Mouse (Mus musculus): ENCODE measurements around the gene Apopt1. TPM values are rescaled to one million over a fixed set of nuclear protein-coding genes. Genes with fewer than 3 reads are reported as not detected.
"Not testable (repeated sequence)": the region's sequence is repeated elsewhere in the genome, so short reads cannot be mapped to it uniquely, and the experiment has no call there.

Apopt1 gene
- polyA plus RNA-seq, 1 experiment from 2014 or later = 55.4 TPM

GRCm38 (mm10) chr12:111705186-111705973 is 7.7 kb upstream of the Apopt1 start:
- no peak for DNase-seq (ENCODE audit: low spot score)
- ATAC-seq (replicated peaks; ENCODE audit: low FRiP score) = no peak
- no peak overlapping the region for H3K4me3 ChIP-seq (ENCODE audit: low read depth, low read length)
- H3K27me3 ChIP-seq (ENCODE audit: control insufficient read depth, insufficient read depth, low read length) = no peaks in the 10 kb centered on the region
- WGBS = 85% methylated on average over 15 of the region's 15 CpGs
- H3K9ac ChIP-seq (ENCODE audit: low read length) = no peak overlapping the region
- 0 out of 2 replicates have a peak, but pooled peaks cover 7% of the 10 kb centered on the region for H3K4me1 ChIP-seq (replicated peaks; ENCODE audit: control insufficient read depth, insufficient read depth, low read length)
- H3K36me3 ChIP-seq (ENCODE audit: control insufficient read depth, insufficient read depth, low read length) = peaks cover 6% of the 10 kb centered on the region; the same call in 1 of the 2 replicates
- H3K9me3 ChIP-seq (ENCODE audit: control insufficient read depth, low read length) = no peaks in the 10 kb centered on the region
- no peak overlapping the region for H3K27ac ChIP-seq (ENCODE audit: low read depth, low read length)
- H3K4me2 ChIP-seq (ENCODE audit: low read depth, low read length, severe bottlenecking) = no peak overlapping the region

GRCm38 (mm10) chr12:111708181-111708580 is 4.9 kb upstream of the Apopt1 start:
- Histone ChIP-seq H3K4me2 (ENCODE audit: low read depth, low read length, severe bottlenecking) (no peak overlapping the region), H3K27me3 (ENCODE audit: control insufficient read depth, insufficient read depth, low read length) (no peaks in the 10 kb centered on the region), H3K27ac (ENCODE audit: low read depth, low read length) (no peak overlapping the region), H3K9ac (ENCODE audit: low read length) (no peak overlapping the region), H3K36me3 (ENCODE audit: control insufficient read depth, insufficient read depth, low read length) (peaks cover 10% of the 10 kb centered on the region; the same call in 1 of the 2 replicates), H3K9me3 (ENCODE audit: control insufficient read depth, low read length) (no peaks in the 10 kb centered on the region), H3K4me3 (ENCODE audit: low read depth, low read length) (no peak overlapping the region), H3K4me1 (replicated peaks; ENCODE audit: control insufficient read depth, insufficient read depth, low read length) (peaks cover 15% of the 10 kb centered on the region; the same call in 1 of the 2 replicates)
- 90% methylated on average over 4 of the region's 4 CpGs for WGBS
- DNase-seq (ENCODE audit: low spot score) = no peak
- ATAC-seq (replicated peaks; ENCODE audit: low FRiP score) = no peak

- WGBS = 94% methylated on average over 10 of the region's 10 CpGs
- Histone ChIP-seq H3K27ac (ENCODE audit: low read depth, low read length) (no peak overlapping the region), H3K4me3 (ENCODE audit: low read depth, low read length) (no peak overlapping the region), H3K4me1 (replicated peaks; ENCODE audit: control insufficient read depth, insufficient read depth, low read length) (peaks cover 10% of the 10 kb centered on the region; the same call in 1 of the 2 replicates), H3K9me3 (ENCODE audit: control insufficient read depth, low read length) (no peaks in the 10 kb centered on the region), H3K27me3 (ENCODE audit: control insufficient read depth, insufficient read depth, low read length) (no peaks in the 10 kb centered on the region), H3K4me2 (ENCODE audit: low read depth, low read length, severe bottlenecking) (no peak overlapping the region), H3K36me3 (ENCODE audit: control insufficient read depth, insufficient read depth, low read length) (peaks cover 10% of the 10 kb centered on the region; the same call in 1 of the 2 replicates), H3K9ac (ENCODE audit: low read length) (no peak overlapping the region)
- no peak for ATAC-seq (replicated peaks; ENCODE audit: low FRiP score)
- DNase-seq (ENCODE audit: low spot score) = no peak
Measured at GRCm38 (mm10) chr12:111710091-111710490, 3.0 kb upstream of the Apopt1 start.

- WGBS = under 1% methylated on average over 33 of the region's 33 CpGs
- H3K27ac ChIP-seq (ENCODE audit: low read depth, low read length) = peak overlapping the region; percentile 53
- ATAC-seq (replicated peaks; ENCODE audit: low FRiP score) = no peak; the same call in 1 of the 2 replicates
- peak overlapping the region; percentile 79 for H3K4me2 ChIP-seq (ENCODE audit: low read depth, low read length, severe bottlenecking)
- peak overlapping the region; percentile 99 for H3K4me3 ChIP-seq (ENCODE audit: low read depth, low read length)
- H3K9ac ChIP-seq (ENCODE audit: low read length) = peak overlapping the region; percentile 97
- H3K9me3 ChIP-seq (ENCODE audit: control insufficient read depth, low read length) = no peaks in the 10 kb centered on the region
- peak; percentile 68 for DNase-seq (ENCODE audit: low spot score)
- peaks cover 10% of the 10 kb centered on the region; the same call in 1 of the 2 replicates for H3K36me3 ChIP-seq (ENCODE audit: control insufficient read depth, insufficient read depth, low read length)
- no peaks in the 10 kb centered on the region for H3K27me3 ChIP-seq (ENCODE audit: control insufficient read depth, insufficient read depth, low read length)
- peaks cover 8% of the 10 kb centered on the region; the same call in 1 of the 2 replicates for H3K4me1 ChIP-seq (replicated peaks; ENCODE audit: control insufficient read depth, insufficient read depth, low read length)
Measured at GRCm38 (mm10) chr12:111712476-111712875, 585 bp upstream of the Apopt1 start.

GRCm38 (mm10) chr12:111713880-111714279 is 819 bp downstream of the Apopt1 start:
- H3K27ac ChIP-seq (ENCODE audit: low read depth, low read length); ATAC-seq (replicated peaks; ENCODE audit: low FRiP score); H3K27me3 ChIP-seq (ENCODE audit: control insufficient read depth, insufficient read depth, low read length); H3K4me1 ChIP-seq (replicated peaks; ENCODE audit: control insufficient read depth, insufficient read depth, low read length); H3K36me3 ChIP-seq (ENCODE audit: control insufficient read depth, insufficient read depth, low read length); DNase-seq (ENCODE audit: low spot score); H3K9me3 ChIP-seq (ENCODE audit: control insufficient read depth, low read length): not testable (repeated sequence)
- peak overlapping the region; percentile 97 for H3K9ac ChIP-seq (ENCODE audit: low read length)
- peak overlapping the region; percentile 79 for H3K4me2 ChIP-seq (ENCODE audit: low read depth, low read length, severe bottlenecking)
- peak overlapping the region; percentile 99 for H3K4me3 ChIP-seq (ENCODE audit: low read depth, low read length)
- WGBS = 88% methylated on average over 6 of the region's 6 CpGs

- H3K9me3 ChIP-seq (ENCODE audit: control insufficient read depth, low read length) = no peaks in the 10 kb centered on the region
- ATAC-seq (replicated peaks; ENCODE audit: low FRiP score) (no peak), DNase-seq (ENCODE audit: low spot score) (no peak)
- H3K4me2 ChIP-seq (ENCODE audit: low read depth, low read length, severe bottlenecking) = no peak overlapping the region
- H3K4me3 ChIP-seq (ENCODE audit: low read depth, low read length) = no peak overlapping the region
- H3K27ac ChIP-seq (ENCODE audit: low read depth, low read length) = no peak overlapping the region
- H3K9ac ChIP-seq (ENCODE audit: low read length) = no peak overlapping the region
- H3K4me1 ChIP-seq (replicated peaks; ENCODE audit: control insufficient read depth, insufficient read depth, low read length) = peaks cover 8% of the 10 kb centered on the region; the same call in 1 of the 2 replicates
- no peaks in the 10 kb centered on the region for H3K27me3 ChIP-seq (ENCODE audit: control insufficient read depth, insufficient read depth, low read length)
- no peaks in the 10 kb centered on the region; the same call in 1 of the 2 replicates for H3K36me3 ChIP-seq (ENCODE audit: control insufficient read depth, insufficient read depth, low read length)
- WGBS = 96% methylated on average over 7 of the region's 7 CpGs
Measured at GRCm38 (mm10) chr12:111716505-111716904, 3.4 kb downstream of the Apopt1 start.

- no peak for ATAC-seq (replicated peaks; ENCODE audit: low FRiP score)
- Histone ChIP-seq H3K9me3 (ENCODE audit: control insufficient read depth, low read length) (no peaks in the 10 kb centered on the region), H3K27ac (ENCODE audit: low read depth, low read length) (peak overlapping the region; percentile 25; the same call in 1 of the 2 replicates), H3K9ac (ENCODE audit: low read length) (no peak overlapping the region; the same call in 1 of the 2 replicates), H3K36me3 (ENCODE audit: control insufficient read depth, insufficient read depth, low read length) (no peaks in the 10 kb centered on the region; the same call in 1 of the 2 replicates), H3K4me1 (replicated peaks; ENCODE audit: control insufficient read depth, insufficient read depth, low read length) (0 out of 2 replicates have a peak, but pooled peaks cover 2% of the 10 kb centered on the region), H3K27me3 (ENCODE audit: control insufficient read depth, insufficient read depth, low read length) (no peaks in the 10 kb centered on the region), H3K4me3 (ENCODE audit: low read depth, low read length) (no peak overlapping the region), H3K4me2 (ENCODE audit: low read depth, low read length, severe bottlenecking) (no peak overlapping the region)
- no peak for DNase-seq (ENCODE audit: low spot score)
- WGBS = 27% methylated on average over 8 of the region's 8 CpGs
Measured at GRCm38 (mm10) chr12:111718656-111719055, 5.6 kb downstream of the Apopt1 start.

- Histone ChIP-seq H3K4me3 (ENCODE audit: low read depth, low read length) (no peak overlapping the region), H3K27me3 (ENCODE audit: control insufficient read depth, insufficient read depth, low read length) (no peaks in the 10 kb centered on the region), H3K4me1 (replicated peaks; ENCODE audit: control insufficient read depth, insufficient read depth, low read length) (0 out of 2 replicates have a peak, but pooled peaks cover 2% of the 10 kb centered on the region), H3K9me3 (ENCODE audit: control insufficient read depth, low read length) (no peaks in the 10 kb centered on the region), H3K36me3 (ENCODE audit: control insufficient read depth, insufficient read depth, low read length) (no peaks in the 10 kb centered on the region; the same call in 1 of the 2 replicates), H3K9ac (ENCODE audit: low read length) (no peak overlapping the region), H3K4me2 (ENCODE audit: low read depth, low read length, severe bottlenecking) (no peak overlapping the region), H3K27ac (ENCODE audit: low read depth, low read length) (no peak overlapping the region)
- ATAC-seq (replicated peaks; ENCODE audit: low FRiP score) (no peak), DNase-seq (ENCODE audit: low spot score) (no peak)
- 79% methylated on average over 4 of the region's 4 CpGs for WGBS
Measured at GRCm38 (mm10) chr12:111720222-111720621, 7.2 kb downstream of the Apopt1 start.

All from forebrain, embryonic 11.5 days (tissue).